Mouse (Mus musculus): ENCODE results near the gene Crtc2. TPM values are rescaled to one million over a fixed set of nuclear protein-coding genes. Genes with fewer than 3 reads are reported as not detected.
A peak's percentile ranks its signal among the peaks of the same experiment; 100 is the strongest.
"Not testable (repeated sequence)": the region's sequence is repeated elsewhere in the genome, so short reads cannot be mapped to it uniquely, and the experiment has no call there.

Crtc2 gene
- polyA plus RNA-seq, 1 experiment from 2014 or later = 9.8 TPM

- no peaks in the 10 kb centered on the region for H3K9me3 ChIP-seq (ENCODE audit: control insufficient read depth, low read length)
- no peak for DNase-seq (ENCODE audit: low spot score)
- no peak overlapping the region for H3K9ac ChIP-seq (ENCODE audit: low read depth, low read length)
- H3K36me3 ChIP-seq (ENCODE audit: control insufficient read depth, insufficient read depth, low read length) = 0 out of 2 replicates have a peak, but pooled peaks cover 2% of the 10 kb centered on the region
- no peak overlapping the region for H3K4me3 ChIP-seq (ENCODE audit: low read depth, low read length)
- H3K4me2 ChIP-seq (replicated peaks; ENCODE audit: low read depth, low read length) = no peak overlapping the region
- H3K27ac ChIP-seq (ENCODE audit: low read depth, low read length) = no peak overlapping the region
- H3K27me3 ChIP-seq (ENCODE audit: control insufficient read depth, insufficient read depth, low read length) = no peaks in the 10 kb centered on the region
- ATAC-seq (ENCODE audit: low FRiP score) = no peak
- no peaks in the 10 kb centered on the region for H3K4me1 ChIP-seq (replicated peaks; ENCODE audit: control insufficient read depth, insufficient read depth, low read length)
- WGBS = 91% methylated on average over 7 of the region's 7 CpGs
Observed at GRCm38 (mm10) chr3:90279743-90280142, 25.8 kb downstream of the Crtc2 start.

GRCm38 (mm10) chr3:90280708-90281107, 26.7 kb downstream of the Crtc2 start:
- H3K9me3 ChIP-seq (ENCODE audit: control insufficient read depth, low read length) = no peaks in the 10 kb centered on the region
- H3K27me3 ChIP-seq (ENCODE audit: control insufficient read depth, insufficient read depth, low read length) = no peaks in the 10 kb centered on the region
- H3K27ac ChIP-seq (ENCODE audit: low read depth, low read length) = no peak overlapping the region
- ATAC-seq (ENCODE audit: low FRiP score) (no peak), DNase-seq (ENCODE audit: low spot score) (no peak)
- 0 out of 2 replicates have a peak, but pooled peaks cover 2% of the 10 kb centered on the region for H3K36me3 ChIP-seq (ENCODE audit: control insufficient read depth, insufficient read depth, low read length)
- H3K4me1 ChIP-seq (replicated peaks; ENCODE audit: control insufficient read depth, insufficient read depth, low read length) = no peaks in the 10 kb centered on the region
- no peak overlapping the region for H3K9ac ChIP-seq (ENCODE audit: low read depth, low read length)
- no peak overlapping the region for H3K4me2 ChIP-seq (replicated peaks; ENCODE audit: low read depth, low read length)
- 89% methylated on average over 9 of the region's 9 CpGs for WGBS
- no peak overlapping the region for H3K4me3 ChIP-seq (ENCODE audit: low read depth, low read length)

GRCm38 (mm10) chr3:90284150-90284549, 30.2 kb downstream of the Crtc2 start:
- H3K4me2 ChIP-seq (replicated peaks; ENCODE audit: low read depth, low read length) = no peak overlapping the region
- ATAC-seq (ENCODE audit: low FRiP score) (no peak), DNase-seq (ENCODE audit: low spot score) (no peak)
- H3K4me3 ChIP-seq (ENCODE audit: low read depth, low read length) = no peak overlapping the region
- H3K36me3 ChIP-seq (ENCODE audit: control insufficient read depth, insufficient read depth, low read length) = 0 out of 2 replicates have a peak, but pooled peaks cover 2% of the 10 kb centered on the region
- H3K27ac ChIP-seq (ENCODE audit: low read depth, low read length) = no peak overlapping the region
- H3K27me3 ChIP-seq (ENCODE audit: control insufficient read depth, insufficient read depth, low read length) = no peaks in the 10 kb centered on the region
- 97% methylated on average over 2 of the region's 2 CpGs for WGBS
- no peak overlapping the region for H3K9ac ChIP-seq (ENCODE audit: low read depth, low read length)
- H3K9me3 ChIP-seq (ENCODE audit: control insufficient read depth, low read length) = no peaks in the 10 kb centered on the region
- no peaks in the 10 kb centered on the region for H3K4me1 ChIP-seq (replicated peaks; ENCODE audit: control insufficient read depth, insufficient read depth, low read length)

- DNase-seq (ENCODE audit: low spot score); ATAC-seq (ENCODE audit: low FRiP score); H3K4me2 ChIP-seq (replicated peaks; ENCODE audit: low read depth, low read length); H3K4me3 ChIP-seq (ENCODE audit: low read depth, low read length); H3K9me3 ChIP-seq (ENCODE audit: control insufficient read depth, low read length); H3K27me3 ChIP-seq (ENCODE audit: control insufficient read depth, insufficient read depth, low read length); H3K27ac ChIP-seq (ENCODE audit: low read depth, low read length); H3K4me1 ChIP-seq (replicated peaks; ENCODE audit: control insufficient read depth, insufficient read depth, low read length); H3K36me3 ChIP-seq (ENCODE audit: control insufficient read depth, insufficient read depth, low read length); H3K9ac ChIP-seq (ENCODE audit: low read depth, low read length): not testable (repeated sequence)
- WGBS = 76% methylated on average over 2 of the region's 3 CpGs
Observed at GRCm38 (mm10) chr3:90289403-90289802, 35.4 kb downstream of the Crtc2 start.

GRCm38 (mm10) chr3:90290602-90291001, 36.6 kb downstream of the Crtc2 start:
- no peaks in the 10 kb centered on the region for H3K4me1 ChIP-seq (replicated peaks; ENCODE audit: control insufficient read depth, insufficient read depth, low read length)
- no peak overlapping the region for H3K4me2 ChIP-seq (replicated peaks; ENCODE audit: low read depth, low read length)
- H3K4me3 ChIP-seq (ENCODE audit: low read depth, low read length) = no peak overlapping the region
- WGBS = 89% methylated on average over 1 of the region's 1 CpGs
- no peak overlapping the region for H3K27ac ChIP-seq (ENCODE audit: low read depth, low read length)
- H3K27me3 ChIP-seq (ENCODE audit: control insufficient read depth, insufficient read depth, low read length) = no peaks in the 10 kb centered on the region
- ATAC-seq (ENCODE audit: low FRiP score) = no peak
- no peaks in the 10 kb centered on the region for H3K9me3 ChIP-seq (ENCODE audit: control insufficient read depth, low read length)
- H3K9ac ChIP-seq (ENCODE audit: low read depth, low read length) = no peak overlapping the region
- H3K36me3 ChIP-seq (ENCODE audit: control insufficient read depth, insufficient read depth, low read length) = no peaks in the 10 kb centered on the region
- no peak for DNase-seq (ENCODE audit: low spot score)

GRCm38 (mm10) chr3:90291982-90292344, 38.0 kb downstream of the Crtc2 start:
- DNase-seq (ENCODE audit: low spot score) (no peak), ATAC-seq (ENCODE audit: low FRiP score) (no peak)
- Histone ChIP-seq H3K36me3 (ENCODE audit: control insufficient read depth, insufficient read depth, low read length) (no peaks in the 10 kb centered on the region), H3K9ac (ENCODE audit: low read depth, low read length) (peak overlapping the region; percentile 82), H3K27me3 (ENCODE audit: control insufficient read depth, insufficient read depth, low read length) (no peaks in the 10 kb centered on the region), H3K4me3 (ENCODE audit: low read depth, low read length) (peak overlapping the region; percentile 80), H3K27ac (ENCODE audit: low read depth, low read length) (peak overlapping the region; percentile 95), H3K4me2 (replicated peaks; ENCODE audit: low read depth, low read length) (peak overlapping the region; percentile 63), H3K4me1 (replicated peaks; ENCODE audit: control insufficient read depth, insufficient read depth, low read length) (no peaks in the 10 kb centered on the region), H3K9me3 (ENCODE audit: control insufficient read depth, low read length) (no peaks in the 10 kb centered on the region)
- 43% methylated on average over 2 of the region's 2 CpGs for WGBS

- ATAC-seq (ENCODE audit: low FRiP score) (peak; percentile 100), DNase-seq (ENCODE audit: low spot score) (peak; percentile 100)
- no peaks in the 10 kb centered on the region for H3K9me3 ChIP-seq (ENCODE audit: control insufficient read depth, low read length)
- peak within 1 kb of the TSS; percentile 80 for H3K4me3 ChIP-seq (ENCODE audit: low read depth, low read length)
- H3K4me1 ChIP-seq (replicated peaks; ENCODE audit: control insufficient read depth, insufficient read depth, low read length) = no peaks in the 10 kb centered on the region
- peak within 1 kb of the TSS; percentile 92 for H3K4me2 ChIP-seq (replicated peaks; ENCODE audit: low read depth, low read length)
- WGBS = under 1% methylated on average over 42 of the region's 47 CpGs
- H3K27me3 ChIP-seq (ENCODE audit: control insufficient read depth, insufficient read depth, low read length) = no peaks in the 10 kb centered on the region
- no peaks in the 10 kb centered on the region for H3K36me3 ChIP-seq (ENCODE audit: control insufficient read depth, insufficient read depth, low read length)
- peak within 1 kb of the TSS; percentile 97 for H3K27ac ChIP-seq (ENCODE audit: low read depth, low read length)
- H3K9ac ChIP-seq (ENCODE audit: low read depth, low read length) = peak within 1 kb of the TSS; percentile 91
Observed at GRCm38 (mm10) chr3:90292345-90293275, 38.6 kb downstream of the Crtc2 start, which contains the start of gene Gatad2b. Gatad2b (plus strand) TSS chr3:90293178.

GRCm38 (mm10) chr3:90293352-90294063, 39.5 kb downstream of the Crtc2 start:
- WGBS = 1% methylated on average over 18 of the region's 68 CpGs
- H3K4me1 ChIP-seq (replicated peaks; ENCODE audit: control insufficient read depth, insufficient read depth, low read length) = no peaks in the 10 kb centered on the region
- H3K9me3 ChIP-seq (ENCODE audit: control insufficient read depth, low read length) = no peaks in the 10 kb centered on the region
- peak overlapping the region; percentile 97 for H3K27ac ChIP-seq (ENCODE audit: low read depth, low read length)
- H3K4me3 ChIP-seq (ENCODE audit: low read depth, low read length) = peak overlapping the region; percentile 80
- H3K9ac ChIP-seq (ENCODE audit: low read depth, low read length) = peak overlapping the region; percentile 91
- DNase-seq (ENCODE audit: low spot score) (peak; percentile 90), ATAC-seq (ENCODE audit: low FRiP score) (peak; percentile 77)
- no peaks in the 10 kb centered on the region for H3K36me3 ChIP-seq (ENCODE audit: control insufficient read depth, insufficient read depth, low read length)
- H3K27me3 ChIP-seq (ENCODE audit: control insufficient read depth, insufficient read depth, low read length) = no peaks in the 10 kb centered on the region
- peak overlapping the region; percentile 92 for H3K4me2 ChIP-seq (replicated peaks; ENCODE audit: low read depth, low read length)

Data from hindbrain, embryonic 11.5 days (tissue).